Mouse (Mus musculus) stomach, postnatal 0 days (tissue): Measurements from ENCODE around the gene Ift20.

Experiments used
- CTCF ChIP-seq: IDR thresholded peaks from 2 replicates; pipeline ENCODE4 v1.5.1; 2016; ENCODE audit warnings: antibody characterized with exemption, low read depth, mild to moderate bottlenecking, moderate library complexity
- EP300 ChIP-seq: optimal IDR thresholded peaks from 2 replicates; pipeline ENCODE3; 2016; ENCODE audit warnings: antibody characterized with exemption

- no peak for TF ChIP-seq CTCF
- no peak for TF ChIP-seq EP300
Measured at GRCm38 (mm10) chr11:78501529-78501928, 34.6 kb upstream of the Ift20 start.
